10 mouse cellular contexts compared by ENCODE assay signal in genomic region chr9:111690484-111690855, GRCm38 (mm10). TPM values are rescaled to one million over a fixed set of nuclear protein-coding genes. Genes with fewer than 3 reads are reported as not detected.
A peak's percentile ranks its signal among the peaks of the same experiment; 100 is the strongest.
DNase-seq lines count a peak whose midpoint lies in the region; ATAC-seq and TF ChIP-seq lines count a peak whose summit lies in the region.
"Had no signal": no experiment of that assay in that cellular context is flagged by ENCODE, and none has a peak within 500 bp of the region (broad histone marks: within the 10 kb centered on the region; RNA-seq: fewer than 3 reads in every experiment).

No protein-coding gene starts in this region.

- ATAC-seq in heart, embryonic 16.5 days (replicated peaks; ENCODE audit: extremely low read depth, insufficient read depth, low FRiP score), result no peak
- no peak for ATAC-seq in embryonic facial prominence, embryonic 13.5 days (ENCODE audit: insufficient number of reproducible peaks, insufficient read depth, low FRiP score, low TSS enrichment, low read depth)
- no peak; the same call in 1 of the 2 replicates for ATAC-seq in intestine, embryonic 15.5 days
- ATAC-seq in midbrain, postnatal 0 days (ENCODE audit: low FRiP score), result no peak

- no peak for DNase-seq in heart, postnatal 25 days (ENCODE audit: low spot score)
- no peak for DNase-seq in midbrain, postnatal 0 days (ENCODE audit: low spot score)
- DNase-seq in T-cell, adult 2 months (ENCODE audit: low spot score), result no peak
- no peak for DNase-seq in spleen, postnatal 36 days (ENCODE audit: low spot score in 2 of 2)
- DNase-seq in retina, postnatal 1 day, result no peak
- DNase-seq: kidney, adult 8-10 months had no signal

- no peak overlapping the region for H3K27ac ChIP-seq in heart, embryonic 16.5 days (ENCODE audit: low read length)
- H3K27ac ChIP-seq in embryonic facial prominence, embryonic 13.5 days, result no peak overlapping the region
- no peak overlapping the region for H3K27ac ChIP-seq in intestine, embryonic 15.5 days
- no peak overlapping the region for H3K27ac ChIP-seq in midbrain, postnatal 0 days (ENCODE audit: low read depth, low read length)

- H3K4me1 ChIP-seq in heart, embryonic 16.5 days (ENCODE audit: control insufficient read depth, insufficient read depth, low read length), result no peaks in the 10 kb centered on the region
- H3K4me1 ChIP-seq in embryonic facial prominence, embryonic 13.5 days, result peaks cover 17% of the 10 kb centered on the region
- H3K4me1 ChIP-seq in intestine, embryonic 15.5 days (replicated peaks), result peaks cover 11% of the 10 kb centered on the region; the same call in 1 of the 2 replicates
- peaks cover 4% of the 10 kb centered on the region; the same call in 1 of the 2 replicates for H3K4me1 ChIP-seq in midbrain, postnatal 0 days (ENCODE audit: insufficient read depth, low read length)

- no peak for TF ChIP-seq CTCF in midbrain, postnatal 0 days (IDR thresholded peaks at IDR 0.05)

- H3K36me3 ChIP-seq in heart, embryonic 16.5 days (ENCODE audit: control insufficient read depth, insufficient read depth), result no peaks in the 10 kb centered on the region
- H3K36me3 ChIP-seq in embryonic facial prominence, embryonic 13.5 days, result no peaks in the 10 kb centered on the region
- no peaks in the 10 kb centered on the region for H3K36me3 ChIP-seq in intestine, embryonic 15.5 days
- no peaks in the 10 kb centered on the region for H3K36me3 ChIP-seq in midbrain, postnatal 0 days (ENCODE audit: insufficient read depth, low read length)
- H3K36me3 ChIP-seq: G1E had no signal

- peak overlapping the region; percentile 86 for H3K4me2 ChIP-seq in heart, embryonic 16.5 days (ENCODE audit: low read depth, low read length)
- peak overlapping the region; percentile 93 for H3K4me2 ChIP-seq in embryonic facial prominence, embryonic 13.5 days
- H3K4me2 ChIP-seq in intestine, embryonic 15.5 days (replicated peaks), result peak overlapping the region; percentile 97
- peak overlapping the region; percentile 92 for H3K4me2 ChIP-seq in midbrain, postnatal 0 days (ENCODE audit: low read depth, low read length, poor library complexity, severe bottlenecking)

- peak overlapping the region; percentile 60 for H3K4me3 ChIP-seq in heart, embryonic 16.5 days (ENCODE audit: low read length)
- H3K4me3 ChIP-seq in embryonic facial prominence, embryonic 13.5 days, result peak overlapping the region; percentile 56
- peak overlapping the region; percentile 48 for H3K4me3 ChIP-seq in intestine, embryonic 15.5 days (replicated peaks)
- H3K4me3 ChIP-seq in midbrain, postnatal 0 days (ENCODE audit: low read depth, low read length), result peak overlapping the region; percentile 60

- 17% methylated on average over 6 of the region's 6 CpGs for WGBS in heart, embryonic 16.5 days
- 10% methylated on average over 6 of the region's 6 CpGs for WGBS in embryonic facial prominence, embryonic 13.5 days
- 10% methylated on average over 6 of the region's 6 CpGs for WGBS in intestine, embryonic 15.5 days
- WGBS in midbrain, postnatal 0 days, result 8% methylated on average over 6 of the region's 6 CpGs

- H3K27me3 ChIP-seq in heart, embryonic 16.5 days (ENCODE audit: control insufficient read depth, insufficient read depth, low read length), result peaks cover 24% of the 10 kb centered on the region
- peaks cover 36% of the 10 kb centered on the region for H3K27me3 ChIP-seq in embryonic facial prominence, embryonic 13.5 days
- H3K27me3 ChIP-seq in intestine, embryonic 15.5 days (replicated peaks), result peaks cover 23% of the 10 kb centered on the region
- H3K27me3 ChIP-seq in midbrain, postnatal 0 days (ENCODE audit: insufficient read depth, low read length), result no peaks in the 10 kb centered on the region

- intact Hi-C loops in heart, postnatal 25 days (cut with DNase I), result no loop called here

- peak overlapping the region; percentile 57 for H3K9ac ChIP-seq in heart, embryonic 16.5 days (ENCODE audit: low read length)
- H3K9ac ChIP-seq in embryonic facial prominence, embryonic 13.5 days, result peak overlapping the region; percentile 66
- peak overlapping the region; percentile 41 for H3K9ac ChIP-seq in intestine, embryonic 15.5 days
- H3K9ac ChIP-seq in midbrain, postnatal 0 days (replicated peaks; ENCODE audit: low read length, poor library complexity, severe bottlenecking), result peak overlapping the region; percentile 71

- H3K9me3 ChIP-seq in heart, embryonic 16.5 days (replicated peaks; ENCODE audit: control insufficient read depth, low read length), result no peaks in the 10 kb centered on the region
- H3K9me3 ChIP-seq in embryonic facial prominence, embryonic 13.5 days, result no peaks in the 10 kb centered on the region
- no peaks in the 10 kb centered on the region for H3K9me3 ChIP-seq in intestine, embryonic 15.5 days
- H3K9me3 ChIP-seq in midbrain, postnatal 0 days (ENCODE audit: low read length), result no peaks in the 10 kb centered on the region

RNA-seq across cellular contexts. Expression of gene Stac, which starts 0.3 kb away (rescaled TPM):
- polyA plus RNA-seq in heart, embryonic 16.5 days (2015; fragmentation: Nextera tagmentation; extraction: Ambion mirVana), result 0.85 and 0.90 TPM in 2 replicates
- total RNA-seq in heart, postnatal 25 days (2021), result under 1 TPM; 0.28 to 0.29 TPM
- 4.5 and 4.6 TPM in 2 replicates for polyA plus RNA-seq in embryonic facial prominence, embryonic 13.5 days (2015; fragmentation: Nextera tagmentation; extraction: Ambion mirVana)
- 3.3 and 3.5 TPM in 2 replicates for polyA plus RNA-seq in intestine, embryonic 15.5 days (2015; fragmentation: Nextera tagmentation; extraction: Ambion mirVana)
- 9.8 and 13.8 TPM in 2 replicates for total RNA-seq in midbrain, postnatal 0 days (2014; rRNA removed)
- polyA plus RNA-seq in midbrain, postnatal 0 days (2015; fragmentation: Nextera tagmentation; extraction: Ambion mirVana), result 9.3 and 10.0 TPM in 2 replicates
- polyA plus RNA-seq: G1E had no signal
